Mouse (Mus musculus) liver, adult (tissue): Measurements from ENCODE around the gene Slc30a5.

Experiments used
- GATA4 ChIP-seq: IDR thresholded peaks from 2 replicates; pipeline ENCODE4 v1.6.1; 2014; ENCODE audit warnings: mild to moderate bottlenecking, low read length; ENCODE audit not compliant: insufficient replicate concordance

Slc30a5 gene

GRCm38 (mm10) chr13:100832741-100833639 lies at the start of gene Slc30a5:
Slc30a5 (minus strand) TSS chr13:100833427.
- no peak; the same call in 1 of the 2 replicates for TF ChIP-seq GATA4

DNA sequence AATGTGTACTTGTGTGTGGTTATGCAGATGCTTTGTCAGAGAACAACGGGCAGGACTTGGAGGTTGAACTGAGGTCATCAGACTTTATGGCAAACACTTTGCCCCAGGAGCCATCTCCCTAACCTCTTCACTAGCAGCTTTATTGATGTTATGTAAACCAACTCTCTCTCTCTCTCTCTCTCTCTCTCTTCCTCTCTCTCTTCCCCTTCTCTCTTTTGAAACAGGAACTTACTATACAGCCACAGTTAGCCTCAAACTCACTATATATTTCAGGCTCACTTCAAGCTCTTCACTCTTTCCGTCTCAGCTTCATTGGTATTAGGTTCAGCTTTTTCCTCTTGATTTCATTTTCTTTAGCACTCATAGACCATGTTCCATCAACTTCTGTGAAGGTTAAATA lies 48.7 kb upstream of the Slc30a5 start:
- no peak for TF ChIP-seq GATA4

- no peak for TF ChIP-seq GATA4
Observed at GRCm38 (mm10) chr13:100879806-100880205, 46.6 kb upstream of the Slc30a5 start.

- no peak for TF ChIP-seq GATA4
Observed at GRCm38 (mm10) chr13:100879326-100879725, 46.1 kb upstream of the Slc30a5 start.

GRCm38 (mm10) chr13:100878264-100878663 lies 45.0 kb upstream of the Slc30a5 start:
- no peak for TF ChIP-seq GATA4

GRCm38 (mm10) chr13:100877703-100878102 lies 44.5 kb upstream of the Slc30a5 start:
- TF ChIP-seq GATA4, result no peak

- no peak for TF ChIP-seq GATA4
Observed at GRCm38 (mm10) chr13:100875103-100875502, 41.9 kb upstream of the Slc30a5 start.

GRCm38 (mm10) chr13:100874588-100874987 lies 41.4 kb upstream of the Slc30a5 start:
- TF ChIP-seq GATA4, result no peak

GRCm38 (mm10) chr13:100873530-100873929 lies 40.3 kb upstream of the Slc30a5 start:
- no peak for TF ChIP-seq GATA4

GRCm38 (mm10) chr13:100871445-100872171 lies 38.4 kb upstream of the Slc30a5 start:
- no peak for TF ChIP-seq GATA4

- TF ChIP-seq GATA4, result no peak
Observed at GRCm38 (mm10) chr13:100869813-100870212, 36.6 kb upstream of the Slc30a5 start.

GRCm38 (mm10) chr13:100866311-100866710 lies 33.1 kb upstream of the Slc30a5 start:
- no peak for TF ChIP-seq GATA4

DNA sequence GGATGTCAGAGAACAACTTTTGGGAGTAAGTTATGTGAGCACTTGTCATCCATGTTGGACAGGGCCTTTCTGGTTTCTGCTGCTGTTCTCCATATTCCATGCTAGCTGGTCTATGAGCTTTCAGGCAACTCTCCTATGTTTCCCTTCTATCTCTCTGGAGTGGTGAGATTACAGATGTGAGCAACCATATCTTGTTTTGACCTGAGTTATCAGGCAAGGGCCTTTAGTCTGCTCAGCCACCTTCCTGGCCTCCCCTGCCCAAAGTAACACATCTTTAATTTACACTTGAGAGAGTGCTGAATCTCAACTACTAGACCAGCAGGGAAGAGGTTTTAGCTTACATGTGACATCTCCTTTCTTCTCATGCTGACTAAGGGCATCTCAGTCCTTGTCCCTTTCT lies 32.5 kb upstream of the Slc30a5 start:
- no peak for TF ChIP-seq GATA4

GRCm38 (mm10) chr13:100859117-100859516 lies 25.9 kb upstream of the Slc30a5 start:
- no peak for TF ChIP-seq GATA4

- no peak for TF ChIP-seq GATA4
Observed at GRCm38 (mm10) chr13:100854174-100854573, 20.9 kb upstream of the Slc30a5 start.

- TF ChIP-seq GATA4, result no peak
Observed at GRCm38 (mm10) chr13:100853120-100853519, 19.9 kb upstream of the Slc30a5 start.
